ENCODE assay signal across 10 mouse cellular contexts in the genomic region with DNA sequence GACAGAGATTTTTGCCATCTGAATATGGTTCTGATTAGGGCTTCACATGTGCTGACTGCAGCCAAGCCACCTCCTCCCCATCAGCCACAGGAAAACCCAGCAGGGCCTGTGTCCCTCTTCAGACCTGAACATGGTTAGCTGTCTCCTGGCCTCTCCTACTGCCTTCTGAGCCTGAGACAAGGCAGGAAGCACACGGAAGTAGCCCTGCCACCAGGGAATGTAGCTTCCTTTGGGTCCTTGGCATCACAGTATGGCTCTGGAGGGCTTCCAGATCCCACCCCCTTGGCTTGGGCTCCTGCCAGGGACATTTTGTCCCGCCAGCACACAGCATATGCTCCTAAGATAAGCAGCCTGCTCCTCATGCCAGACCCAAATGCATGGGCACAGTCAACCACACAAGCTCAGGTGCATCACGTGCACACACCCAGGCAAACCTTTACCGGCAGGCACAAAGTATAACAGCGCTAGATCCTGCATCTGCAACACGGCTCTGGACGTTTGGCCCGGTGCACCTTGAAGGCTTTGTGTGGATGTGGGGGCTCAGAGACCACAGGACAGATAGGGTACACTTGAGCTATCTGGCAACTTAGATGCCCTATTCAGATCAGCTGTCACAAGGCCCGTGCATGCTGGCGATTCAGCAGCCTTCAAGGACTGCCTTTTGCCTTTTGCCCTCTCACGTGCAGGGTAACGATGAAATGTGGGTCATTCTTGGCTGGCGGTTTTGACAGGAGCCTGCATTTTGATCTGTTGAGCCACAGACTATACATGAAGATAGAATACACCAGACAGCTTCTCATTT. TPM values are rescaled to one million over a fixed set of nuclear protein-coding genes. Genes with fewer than 3 reads are reported as not detected.
DNase-seq lines count a peak whose midpoint lies in the region; ATAC-seq and TF ChIP-seq lines count a peak whose summit lies in the region.
"Had no signal": no experiment of that assay in that cellular context is flagged by ENCODE, and none has a peak within 500 bp of the region (broad histone marks: within the 10 kb centered on the region; RNA-seq: fewer than 3 reads in every experiment).

No protein-coding gene starts in this region.

- TF ChIP-seq EP300 in lung, postnatal 0 days (IDR thresholded peaks at IDR 0.05), result peak; percentile 100

- no peaks in the 10 kb centered on the region for H3K9me3 ChIP-seq in lung, postnatal 0 days (ENCODE audit: low read length)
- H3K9me3 ChIP-seq: embryonic facial prominence, embryonic 12.5 days; midbrain, embryonic 12.5 days had no signal

- H3K4me3 ChIP-seq in lung, postnatal 0 days (ENCODE audit: low read depth, low read length), result no peak overlapping the region
- H3K4me3 ChIP-seq: embryonic facial prominence, embryonic 12.5 days; midbrain, embryonic 12.5 days had no signal

- peaks cover 16% of the 10 kb centered on the region; the same call in 1 of the 2 replicates for H3K4me1 ChIP-seq in lung, postnatal 0 days (ENCODE audit: insufficient read depth, low read depth, low read length)
- H3K4me1 ChIP-seq: embryonic facial prominence, embryonic 12.5 days; midbrain, embryonic 12.5 days had no signal

- no peak overlapping the region for H3K4me2 ChIP-seq in lung, postnatal 0 days (replicated peaks; ENCODE audit: low read depth, low read length)
- H3K4me2 ChIP-seq: embryonic facial prominence, embryonic 12.5 days; midbrain, embryonic 12.5 days had no signal

- no peaks in the 10 kb centered on the region for H3K36me3 ChIP-seq in lung, postnatal 0 days (ENCODE audit: insufficient read depth, low read length)
- H3K36me3 ChIP-seq: embryonic facial prominence, embryonic 12.5 days; midbrain, embryonic 12.5 days had no signal

- no peaks in the 10 kb centered on the region for H3K27me3 ChIP-seq in lung, postnatal 0 days (replicated peaks; ENCODE audit: insufficient read depth, low read length)
- H3K27me3 ChIP-seq: embryonic facial prominence, embryonic 12.5 days; midbrain, embryonic 12.5 days had no signal

- H3K9ac ChIP-seq in lung, postnatal 0 days (replicated peaks; ENCODE audit: low read depth), result no peak overlapping the region
- H3K9ac ChIP-seq: embryonic facial prominence, embryonic 12.5 days; midbrain, embryonic 12.5 days had no signal

- no peak for TF ChIP-seq CTCF in lung, postnatal 0 days (IDR thresholded peaks at IDR 0.05)

- peak overlapping the region; percentile 80 for H3K27ac ChIP-seq in lung, postnatal 0 days (ENCODE audit: low read length)
- H3K27ac ChIP-seq: embryonic facial prominence, embryonic 12.5 days; midbrain, embryonic 12.5 days had no signal

- peak; percentile 24 for ATAC-seq in frontal cortex, adult (ENCODE audit: low TSS enrichment)
- peak; percentile 94 for ATAC-seq in lung, postnatal 0 days
- no peak for ATAC-seq in activated CD4-positive, CD25-positive, alpha-beta regulatory T cell, adult 4 months

- DNase-seq in gastrocnemius, adult 8-10 months (ENCODE audit: low spot score in 2 of 2), result peak; percentile 29 to 64
- no peak for DNase-seq in gastrocnemius, postnatal 10 days
- peak; percentile 83 for DNase-seq in adrenal gland, postnatal 14 days
- peak; percentile 64 to 75 for DNase-seq in kidney, postnatal 25 days
- peak; percentile 65 for DNase-seq in lung, postnatal 0 days (ENCODE audit: low spot score)
- no peak for DNase-seq in thymus, postnatal 4 days

- 49% methylated on average over 13 of the region's 13 CpGs for WGBS in lung, postnatal 0 days

RNA-seq across cellular contexts. Expression of a gene that starts 27.4 kb away (rescaled TPM):
- under 1 TPM in 1 of 4 experiments, not detected in 3; 0.24 TPM for total RNA-seq in gastrocnemius, adult 8-10 months (2022)
- not detected for total RNA-seq in gastrocnemius, postnatal 10 days (2021)
- total RNA-seq in adrenal gland, postnatal 14 days (2021), result not detected in 2 replicates
- not detected in 2 replicates for polyA plus RNA-seq in lung, postnatal 0 days (2015; fragmentation: Nextera tagmentation; extraction: Ambion mirVana)
- polyA plus RNA-seq in activated CD4-positive, CD25-positive, alpha-beta regulatory T cell, adult 4 months (2017; shearing (Covaris generic)), result not detected
- polyA plus RNA-seq: embryonic facial prominence, embryonic 12.5 days; midbrain, embryonic 12.5 days had no signal

Comparison
In these comparisons a context has a peak if more than half of its experiments do, and no peak if none do; other contexts are left out.
1. DNase-seq: peak in gastrocnemius, adult 8-10 months (2 of 2), adrenal gland, postnatal 14 days (single experiment), kidney, postnatal 25 days (2 of 2) and lung, postnatal 0 days (single experiment); none in gastrocnemius, postnatal 10 days (single experiment) and thymus, postnatal 4 days (single experiment).